Mouse (Mus musculus) Muller cell, postnatal 12 days (primary cell): ENCODE results near the gene Tmsb15b2.
"Not testable (repeated sequence)": the region's sequence is repeated elsewhere in the genome, so short reads cannot be mapped to it uniquely, and the experiment has no call there.

ENCODE experiments used
- DNase-seq: peaks from one replicate; pipeline ENCODE4 v3.0.0-alpha.2; 2015; ENCODE audit errors: inconsistent ontology term

The Tmsb15b2 gene

DNA sequence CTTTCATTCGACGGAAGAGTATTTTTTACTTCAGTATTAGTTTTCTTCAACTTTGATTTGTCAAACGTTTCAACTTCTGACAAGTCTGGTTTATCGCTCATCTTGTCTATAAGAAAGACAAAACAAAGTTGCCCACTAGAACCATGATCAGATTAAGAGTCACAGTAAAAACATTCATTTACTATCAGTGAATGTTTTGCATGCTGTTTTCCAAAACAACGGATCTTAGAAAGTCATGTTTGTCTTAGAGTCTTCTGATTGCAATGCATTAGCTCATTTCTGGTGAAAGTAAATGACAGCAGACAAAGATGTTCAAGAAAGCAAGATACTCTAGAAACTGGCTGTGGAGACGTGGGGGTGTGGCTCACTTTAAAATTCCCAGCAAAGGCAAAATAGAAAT is at the start of gene Tmsb15b2:
Tmsb15b2 (minus strand) TSS at position 101 of the 400 bp plus-strand sequence.
- DNase-seq = not testable (repeated sequence)

DNA sequence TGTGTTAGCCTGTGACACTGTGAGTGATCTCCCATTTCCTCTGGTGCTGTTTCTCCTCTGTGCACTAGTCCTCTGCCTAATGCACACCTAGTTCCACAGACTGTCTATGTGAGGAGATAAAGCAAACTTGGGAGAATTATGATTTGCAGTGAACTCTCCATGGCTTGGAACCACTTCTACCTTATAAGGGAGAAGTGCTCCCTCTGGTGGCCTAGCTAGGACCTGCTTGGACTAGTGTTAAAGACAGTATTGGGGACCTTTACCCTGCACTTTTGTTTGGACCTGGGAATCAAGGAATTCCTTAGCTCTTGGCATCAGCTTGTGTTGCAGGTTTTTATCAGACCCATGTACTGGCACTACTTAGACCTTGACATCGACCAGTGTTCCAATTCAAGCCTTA is 44.0 kb upstream of the Tmsb15b2 start:
- peak; percentile 25 for DNase-seq

- no peak for DNase-seq
These were observed 42.4 kb upstream of the Tmsb15b2 start for GRCm38 (mm10) chrX:137017668-137018067.

DNA sequence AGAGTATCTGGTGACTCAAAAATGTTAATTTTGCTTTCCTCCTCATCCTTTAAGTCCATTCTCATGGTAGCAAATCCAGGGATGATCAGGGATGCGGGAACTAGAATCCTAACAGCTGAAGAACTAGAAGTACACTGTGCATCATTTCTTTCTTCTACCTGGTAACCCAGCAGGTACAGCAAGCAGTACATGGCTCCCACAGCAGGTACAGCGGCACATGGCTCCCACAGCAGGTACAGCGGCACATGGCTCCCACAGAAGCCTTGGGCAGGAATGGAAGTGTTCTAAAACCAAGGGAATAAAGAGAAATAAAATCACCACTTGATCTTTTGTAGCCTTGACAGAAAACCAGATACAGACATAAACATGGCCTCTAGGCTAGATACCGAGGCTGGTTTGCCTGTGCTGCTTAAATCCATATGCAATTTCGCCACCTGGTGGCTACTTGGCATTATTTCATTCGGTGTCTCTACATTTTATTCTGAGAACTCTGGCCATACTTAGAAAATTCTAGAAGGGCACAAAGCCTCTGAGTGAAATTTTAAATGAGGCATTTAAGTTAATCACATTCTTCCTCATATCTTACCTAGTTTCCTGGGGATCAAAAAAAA is 39.9 kb upstream of the Tmsb15b2 start:
- peak; percentile 19 for DNase-seq

DNA sequence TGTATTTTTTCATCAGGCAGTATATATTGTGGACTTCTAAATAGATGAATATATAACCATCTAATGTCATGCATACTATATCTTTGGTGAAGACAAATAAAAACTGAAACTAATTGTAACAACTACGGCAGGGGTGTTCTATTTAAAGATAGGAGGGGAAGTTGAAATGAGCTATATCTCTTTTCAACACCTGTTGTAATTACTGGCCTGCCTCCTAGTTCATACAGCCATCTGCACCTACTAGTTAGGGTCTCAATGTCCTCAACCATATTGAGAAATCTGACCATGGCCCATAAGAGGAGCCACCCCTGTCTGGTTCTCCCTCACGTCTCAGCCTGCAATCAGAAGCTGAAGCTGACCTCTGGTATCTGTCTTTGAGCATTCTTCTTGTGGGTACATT is 21.0 kb upstream of the Tmsb15b2 start:
- DNase-seq = no peak

DNA sequence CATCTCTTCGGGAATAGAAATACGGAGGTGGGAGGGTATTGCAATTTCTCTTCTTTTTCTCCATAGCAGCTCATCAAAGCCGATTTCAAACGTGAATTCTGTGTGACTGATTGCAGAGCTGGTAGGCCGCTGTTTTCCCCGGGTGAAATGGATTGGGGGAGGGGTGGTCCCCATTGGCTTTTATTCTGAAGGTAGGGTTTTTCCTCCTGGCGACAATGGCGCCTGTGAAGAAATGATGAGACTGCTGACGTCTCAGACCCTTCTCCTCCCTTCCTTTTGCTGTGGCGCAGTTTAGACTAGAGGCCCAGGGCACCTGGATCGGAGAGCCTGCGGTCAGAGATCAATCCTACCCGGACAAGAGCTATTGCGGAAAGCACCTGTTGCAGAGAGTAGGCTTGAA is 18.3 kb upstream of the Tmsb15b2 start:
- DNase-seq = peak; percentile 30

DNA sequence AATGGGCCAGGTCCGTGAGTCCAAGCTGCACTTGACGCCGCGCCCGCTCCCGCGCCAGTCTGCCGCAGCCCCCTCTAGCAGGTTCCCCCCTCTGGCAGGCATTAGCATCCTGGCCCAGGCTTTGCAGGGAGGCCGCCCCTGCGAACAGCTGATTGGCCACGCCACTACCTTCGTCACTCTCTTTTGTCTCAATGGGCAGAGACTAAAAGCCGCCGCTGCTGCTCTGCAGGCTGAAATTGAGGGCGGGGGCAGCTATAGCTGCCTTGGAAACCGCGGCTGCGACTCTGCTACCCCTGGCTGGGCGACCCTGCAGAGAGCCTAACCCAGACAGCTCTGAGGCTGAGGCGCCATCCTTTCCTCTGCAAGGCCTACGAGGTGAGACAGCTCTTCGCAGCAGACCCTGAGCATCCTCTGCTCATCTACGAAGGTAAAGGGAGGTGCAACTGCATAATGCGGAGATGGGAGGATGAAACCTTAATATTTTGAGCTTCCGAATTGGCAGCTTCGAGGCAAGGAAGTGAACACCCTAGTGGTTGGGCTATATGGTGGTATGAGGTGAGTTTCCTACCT is 17.8 kb upstream of the Tmsb15b2 start, which contains the start of gene Zcchc18:
Zcchc18 (plus strand) TSS at position 178 of the 570 bp plus-strand sequence.
- DNase-seq = peak; percentile 71

DNA sequence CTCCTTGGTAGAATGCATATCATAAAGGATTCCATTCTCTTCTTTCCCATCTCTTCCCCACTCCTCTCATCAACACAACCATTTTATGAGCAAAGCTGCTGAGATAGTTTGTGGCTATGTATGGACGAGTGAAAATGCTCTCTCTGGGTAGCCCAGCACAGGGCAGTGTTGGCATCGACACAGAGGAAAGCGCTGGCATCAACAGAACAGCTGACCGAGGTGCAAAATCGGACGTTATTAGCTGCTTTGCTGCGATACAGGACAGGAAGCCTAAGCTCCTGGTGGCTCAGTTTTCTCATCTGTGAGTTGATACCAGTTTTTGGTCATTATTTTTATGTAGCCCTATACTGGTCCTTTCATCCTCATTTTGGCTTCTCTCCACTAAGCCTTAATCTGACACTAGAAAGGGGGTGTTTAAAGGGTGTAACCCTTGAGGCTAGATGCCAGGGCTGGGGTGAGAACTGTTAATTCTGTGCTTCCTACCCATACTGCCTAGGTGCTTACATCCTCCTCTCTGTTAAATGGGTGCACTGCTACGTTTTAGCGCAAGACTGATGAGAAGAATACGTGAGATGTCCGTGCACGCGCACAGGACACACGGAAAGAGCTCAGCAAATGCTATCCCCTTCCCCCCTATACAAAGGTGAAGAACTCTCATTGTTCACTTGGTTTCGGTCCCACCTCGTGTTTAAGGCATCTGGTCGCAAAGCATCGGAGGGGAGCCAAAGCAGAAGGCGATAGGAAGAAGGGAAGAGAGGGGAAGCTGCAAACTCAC is 17.1 kb upstream of the Tmsb15b2 start:
- DNase-seq = peak; percentile 9

DNA sequence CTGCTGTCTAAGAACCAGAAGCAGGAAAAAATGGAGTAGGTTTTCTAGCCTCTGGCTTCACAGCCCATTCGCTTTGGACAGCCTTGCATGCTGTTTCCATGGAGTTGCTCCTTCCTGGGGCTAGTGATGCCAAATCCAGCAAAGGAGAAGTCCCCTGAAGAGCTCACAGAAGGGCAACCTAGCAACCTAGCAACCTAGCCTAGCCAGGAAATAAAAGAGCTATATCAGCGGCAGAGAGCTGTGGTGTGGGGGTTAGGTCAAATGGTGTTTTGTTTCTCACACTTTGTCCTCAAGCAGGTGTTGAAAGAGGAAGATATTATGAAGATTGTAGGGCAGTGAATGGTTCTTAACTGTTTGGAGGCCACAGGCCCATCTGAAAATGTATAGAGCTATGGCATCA is 16.0 kb upstream of the Tmsb15b2 start:
- DNase-seq = no peak

- no peak for DNase-seq
These were observed 10.7 kb upstream of the Tmsb15b2 start for GRCm38 (mm10) chrX:136986039-136986438.

DNA sequence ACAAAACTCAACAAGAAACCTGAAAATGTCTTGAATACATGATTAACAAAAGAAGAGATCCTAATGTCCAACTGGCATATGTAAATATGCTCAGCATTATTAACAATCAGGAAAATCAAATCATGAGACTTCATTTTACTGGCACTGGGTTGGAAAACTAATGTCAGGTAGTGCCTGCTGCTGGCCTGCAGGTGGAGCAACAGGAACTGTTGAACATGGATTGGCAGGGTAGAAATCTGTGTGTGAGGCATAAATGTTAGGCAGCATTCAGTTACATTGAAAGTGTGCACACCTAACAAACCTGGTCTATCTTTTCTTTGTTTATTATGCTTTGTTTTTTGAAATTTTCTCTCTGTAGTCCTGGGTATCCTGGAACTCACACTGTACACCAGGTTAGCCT is 3.3 kb upstream of the Tmsb15b2 start:
- DNase-seq = no peak

GRCm38 (mm10) chrX:136976424-136977084 is 1.3 kb upstream of the Tmsb15b2 start, which contains the start of the genes Tmsb15l and Tmsb15b1:
Gene Tmsb15l, minus strand, starts transcription at chrX:136976869.
Gene Tmsb15b1, minus strand, starts transcription at chrX:136976874.
- peak; percentile 84 for DNase-seq

DNA sequence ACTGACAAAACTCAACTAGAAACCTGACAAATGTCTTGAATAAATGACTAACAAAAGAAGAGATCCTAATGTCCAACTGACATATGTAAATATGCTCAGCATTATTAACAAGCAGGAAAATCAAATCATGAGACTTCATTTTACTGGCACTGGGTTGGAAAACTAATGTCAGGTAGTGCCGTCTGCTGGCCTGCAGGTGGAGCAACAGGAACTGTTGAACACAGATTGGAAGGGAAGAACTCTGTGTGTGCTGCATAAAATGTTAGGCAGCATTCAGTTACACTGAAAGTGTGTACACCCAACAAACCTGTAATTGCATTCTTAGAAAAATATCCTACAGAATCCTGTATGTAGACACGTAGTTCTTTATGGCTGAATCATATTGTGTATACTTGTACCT is 15.6 kb downstream of the Tmsb15b2 start:
- no peak for DNase-seq

GRCm38 (mm10) chrX:136958300-136958699 is 17.0 kb downstream of the Tmsb15b2 start:
- not testable (repeated sequence) for DNase-seq

GRCm38 (mm10) chrX:136957583-136958279 is 17.6 kb downstream of the Tmsb15b2 start:
- DNase-seq = peak; percentile 69

DNA sequence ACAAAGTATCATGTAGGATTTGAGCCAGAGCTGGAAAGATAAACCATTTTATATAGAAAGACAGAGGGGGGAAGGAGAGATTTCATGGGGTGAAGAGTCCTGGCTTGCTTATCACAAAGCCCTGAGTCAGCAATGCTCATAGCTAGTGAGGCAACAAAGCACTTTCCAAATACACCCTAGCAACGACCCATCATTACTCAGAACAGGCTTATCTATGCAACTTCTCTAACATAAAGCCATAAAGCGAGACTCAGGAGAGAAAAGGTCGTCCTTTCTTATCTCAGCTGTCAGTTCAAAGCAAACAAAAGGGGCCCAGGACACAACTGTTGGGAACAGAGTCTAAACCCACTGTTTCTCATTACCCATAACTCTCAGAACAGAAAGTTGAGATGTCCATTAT is 37.3 kb downstream of the Tmsb15b2 start:
- DNase-seq = no peak

DNA sequence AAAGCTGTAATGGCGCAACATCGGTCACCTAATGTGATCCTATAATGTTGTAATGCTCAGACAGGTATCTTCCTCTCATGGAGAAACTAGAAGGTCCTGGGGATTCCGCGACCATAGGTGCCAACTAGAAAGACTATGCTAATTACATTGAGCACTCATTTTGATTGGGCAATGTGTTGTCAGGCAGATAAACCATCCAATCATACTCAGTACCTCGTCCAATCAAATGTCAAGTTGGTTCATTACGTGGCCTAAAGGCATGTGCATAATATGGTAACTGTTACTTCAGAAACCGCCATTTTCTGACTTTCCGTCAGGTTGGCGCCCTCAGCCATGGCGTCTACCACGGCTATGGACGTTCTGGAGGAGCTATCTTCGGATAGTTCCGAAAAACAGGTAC is 48.3 kb downstream of the Tmsb15b2 start, which contains the start of gene H2bfm:
H2bfm (plus strand) TSS at position 295 of the 400 bp plus-strand sequence.
- DNase-seq = no peak

DNA sequence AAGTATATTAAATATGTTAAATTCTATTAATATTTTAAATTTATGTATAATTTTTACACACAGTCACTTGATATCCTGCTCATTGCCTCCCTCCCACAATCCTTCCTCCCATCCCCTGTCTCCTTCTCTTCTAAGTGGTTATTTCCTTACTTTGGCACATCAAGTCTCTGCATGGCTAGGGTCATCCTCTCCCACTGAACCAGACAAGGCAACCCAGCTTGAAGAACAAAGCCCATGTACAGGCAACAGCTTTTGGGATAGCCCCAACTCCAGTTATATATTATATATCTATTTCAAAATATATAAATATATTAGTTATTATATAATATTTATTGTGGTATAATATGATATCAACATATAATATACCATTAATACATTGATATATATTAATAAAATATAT is 49.4 kb downstream of the Tmsb15b2 start:
- DNase-seq = no peak
